Mouse (Mus musculus): ENCODE data around the gene Ift88. TPM values are rescaled to one million over a fixed set of nuclear protein-coding genes. Genes with fewer than 3 reads are reported as not detected.

Gene Ift88
- polyA plus RNA-seq, 1 experiment from 2014 or later: 16.9 TPM

GRCm38 (mm10) chr14:57527122-57527521, 103.3 kb downstream of the Ift88 start:
- no peaks in the 10 kb centered on the region for H3K4me1 ChIP-seq (ENCODE audit: control insufficient read depth, insufficient read depth, low read length)
- H3K9ac ChIP-seq (replicated peaks; ENCODE audit: low read length): no peak overlapping the region
- peaks cover 12% of the 10 kb centered on the region for H3K27me3 ChIP-seq (ENCODE audit: control insufficient read depth, insufficient read depth, low read length)
- H3K9me3 ChIP-seq (replicated peaks; ENCODE audit: control insufficient read depth, low read length): no peaks in the 10 kb centered on the region
- H3K4me2 ChIP-seq (ENCODE audit: low read depth, low read length): no peak overlapping the region
- no peak for ATAC-seq (replicated peaks; ENCODE audit: insufficient number of reproducible peaks, low FRiP score, low TSS enrichment, low read depth)
- no peaks in the 10 kb centered on the region for H3K36me3 ChIP-seq (replicated peaks; ENCODE audit: control insufficient read depth, insufficient read depth, low read depth, low read length)
- no peak overlapping the region for H3K27ac ChIP-seq (replicated peaks; ENCODE audit: low read depth, low read length)
- no peak for DNase-seq (ENCODE audit: low spot score)
- no peak overlapping the region for H3K4me3 ChIP-seq (ENCODE audit: low read depth, low read length)
- 40% methylated on average over 7 of the region's 7 CpGs for WGBS

- Histone ChIP-seq H3K27ac (replicated peaks; ENCODE audit: low read depth, low read length) (no peak overlapping the region), H3K4me2 (ENCODE audit: low read depth, low read length) (no peak overlapping the region), H3K4me3 (ENCODE audit: low read depth, low read length) (no peak overlapping the region), H3K9ac (replicated peaks; ENCODE audit: low read length) (no peak overlapping the region), H3K36me3 (replicated peaks; ENCODE audit: control insufficient read depth, insufficient read depth, low read depth, low read length) (no peaks in the 10 kb centered on the region), H3K9me3 (replicated peaks; ENCODE audit: control insufficient read depth, low read length) (no peaks in the 10 kb centered on the region), H3K4me1 (ENCODE audit: control insufficient read depth, insufficient read depth, low read length) (no peaks in the 10 kb centered on the region), H3K27me3 (ENCODE audit: control insufficient read depth, insufficient read depth, low read length) (peaks cover 12% of the 10 kb centered on the region)
- 48% methylated on average over 2 of the region's 2 CpGs for WGBS
- no peak for DNase-seq (ENCODE audit: low spot score)
- ATAC-seq (replicated peaks; ENCODE audit: insufficient number of reproducible peaks, low FRiP score, low TSS enrichment, low read depth): no peak
Observed at GRCm38 (mm10) chr14:57527598-57527997, 103.7 kb downstream of the Ift88 start.

- no peaks in the 10 kb centered on the region for H3K4me1 ChIP-seq (ENCODE audit: control insufficient read depth, insufficient read depth, low read length)
- WGBS: 61% methylated on average over 10 of the region's 10 CpGs
- H3K9ac ChIP-seq (replicated peaks; ENCODE audit: low read length): no peak overlapping the region
- peaks cover 6% of the 10 kb centered on the region for H3K27me3 ChIP-seq (ENCODE audit: control insufficient read depth, insufficient read depth, low read length)
- no peaks in the 10 kb centered on the region for H3K36me3 ChIP-seq (replicated peaks; ENCODE audit: control insufficient read depth, insufficient read depth, low read depth, low read length)
- no peak overlapping the region for H3K4me2 ChIP-seq (ENCODE audit: low read depth, low read length)
- DNase-seq (ENCODE audit: low spot score) (no peak), ATAC-seq (replicated peaks; ENCODE audit: insufficient number of reproducible peaks, low FRiP score, low TSS enrichment, low read depth) (no peak)
- H3K27ac ChIP-seq (replicated peaks; ENCODE audit: low read depth, low read length): no peak overlapping the region
- H3K9me3 ChIP-seq (replicated peaks; ENCODE audit: control insufficient read depth, low read length): no peaks in the 10 kb centered on the region
- no peak overlapping the region for H3K4me3 ChIP-seq (ENCODE audit: low read depth, low read length)
Observed at GRCm38 (mm10) chr14:57529086-57529785, 105.4 kb downstream of the Ift88 start.

GRCm38 (mm10) chr14:57529786-57530515, 106.1 kb downstream of the Ift88 start:
- Histone ChIP-seq H3K27ac (replicated peaks; ENCODE audit: low read depth, low read length) (no peak overlapping the region), H3K9ac (replicated peaks; ENCODE audit: low read length) (no peak overlapping the region), H3K9me3 (replicated peaks; ENCODE audit: control insufficient read depth, low read length) (no peaks in the 10 kb centered on the region), H3K4me3 (ENCODE audit: low read depth, low read length) (no peak overlapping the region), H3K36me3 (replicated peaks; ENCODE audit: control insufficient read depth, insufficient read depth, low read depth, low read length) (no peaks in the 10 kb centered on the region), H3K4me1 (ENCODE audit: control insufficient read depth, insufficient read depth, low read length) (no peaks in the 10 kb centered on the region), H3K4me2 (ENCODE audit: low read depth, low read length) (no peak overlapping the region), H3K27me3 (ENCODE audit: control insufficient read depth, insufficient read depth, low read length) (peaks cover 4% of the 10 kb centered on the region)
- no peak for DNase-seq (ENCODE audit: low spot score)
- WGBS: 73% methylated on average over 5 of the region's 5 CpGs
- ATAC-seq (replicated peaks; ENCODE audit: insufficient number of reproducible peaks, low FRiP score, low TSS enrichment, low read depth): no peak

GRCm38 (mm10) chr14:57532577-57532976, 108.7 kb downstream of the Ift88 start:
- ATAC-seq (replicated peaks; ENCODE audit: insufficient number of reproducible peaks, low FRiP score, low TSS enrichment, low read depth): no peak

GRCm38 (mm10) chr14:57533214-57533613, 109.4 kb downstream of the Ift88 start:
- 36% methylated on average over 3 of the region's 3 CpGs for WGBS
- Histone ChIP-seq H3K27ac (replicated peaks; ENCODE audit: low read depth, low read length) (no peak overlapping the region), H3K4me2 (ENCODE audit: low read depth, low read length) (no peak overlapping the region), H3K4me1 (ENCODE audit: control insufficient read depth, insufficient read depth, low read length) (no peaks in the 10 kb centered on the region), H3K36me3 (replicated peaks; ENCODE audit: control insufficient read depth, insufficient read depth, low read depth, low read length) (no peaks in the 10 kb centered on the region), H3K27me3 (ENCODE audit: control insufficient read depth, insufficient read depth, low read length) (peaks cover 4% of the 10 kb centered on the region), H3K9ac (replicated peaks; ENCODE audit: low read length) (no peak overlapping the region), H3K9me3 (replicated peaks; ENCODE audit: control insufficient read depth, low read length) (no peaks in the 10 kb centered on the region), H3K4me3 (ENCODE audit: low read depth, low read length) (no peak overlapping the region)
- ATAC-seq (replicated peaks; ENCODE audit: insufficient number of reproducible peaks, low FRiP score, low TSS enrichment, low read depth): no peak
- DNase-seq (ENCODE audit: low spot score): peak; percentile 66

More at GRCm38 (mm10) chr14:57532577-57532976, 108.7 kb downstream of the Ift88 start:
- no peaks in the 10 kb centered on the region for H3K36me3 ChIP-seq (replicated peaks; ENCODE audit: control insufficient read depth, insufficient read depth, low read depth, low read length)
- H3K27me3 ChIP-seq (ENCODE audit: control insufficient read depth, insufficient read depth, low read length): peaks cover 4% of the 10 kb centered on the region
- H3K4me2 ChIP-seq (ENCODE audit: low read depth, low read length): no peak overlapping the region
- H3K4me3 ChIP-seq (ENCODE audit: low read depth, low read length): no peak overlapping the region
- no peak overlapping the region for H3K27ac ChIP-seq (replicated peaks; ENCODE audit: low read depth, low read length)
- no peak overlapping the region for H3K9ac ChIP-seq (replicated peaks; ENCODE audit: low read length)
- no peak for DNase-seq (ENCODE audit: low spot score)
- no peaks in the 10 kb centered on the region for H3K4me1 ChIP-seq (ENCODE audit: control insufficient read depth, insufficient read depth, low read length)
- no peaks in the 10 kb centered on the region for H3K9me3 ChIP-seq (replicated peaks; ENCODE audit: control insufficient read depth, low read length)
- 86% methylated on average over 3 of the region's 3 CpGs for WGBS

- Histone ChIP-seq H3K9me3 (replicated peaks; ENCODE audit: control insufficient read depth, low read length) (no peaks in the 10 kb centered on the region), H3K4me2 (ENCODE audit: low read depth, low read length) (no peak overlapping the region), H3K36me3 (replicated peaks; ENCODE audit: control insufficient read depth, insufficient read depth, low read depth, low read length) (no peaks in the 10 kb centered on the region), H3K9ac (replicated peaks; ENCODE audit: low read length) (no peak overlapping the region), H3K27me3 (ENCODE audit: control insufficient read depth, insufficient read depth, low read length) (peaks cover 4% of the 10 kb centered on the region), H3K4me1 (ENCODE audit: control insufficient read depth, insufficient read depth, low read length) (no peaks in the 10 kb centered on the region), H3K27ac (replicated peaks; ENCODE audit: low read depth, low read length) (no peak overlapping the region), H3K4me3 (ENCODE audit: low read depth, low read length) (no peak overlapping the region)
- 16% methylated on average over 11 of the region's 11 CpGs for WGBS
- DNase-seq (ENCODE audit: low spot score): no peak
- no peak for ATAC-seq (replicated peaks; ENCODE audit: insufficient number of reproducible peaks, low FRiP score, low TSS enrichment, low read depth)
Observed at GRCm38 (mm10) chr14:57533841-57534240, 110.0 kb downstream of the Ift88 start.

GRCm38 (mm10) chr14:57534346-57534745, 110.5 kb downstream of the Ift88 start:
- Histone ChIP-seq H3K36me3 (replicated peaks; ENCODE audit: control insufficient read depth, insufficient read depth, low read depth, low read length) (no peaks in the 10 kb centered on the region), H3K27ac (replicated peaks; ENCODE audit: low read depth, low read length) (no peak overlapping the region), H3K4me2 (ENCODE audit: low read depth, low read length) (no peak overlapping the region), H3K9ac (replicated peaks; ENCODE audit: low read length) (no peak overlapping the region), H3K4me3 (ENCODE audit: low read depth, low read length) (no peak overlapping the region), H3K4me1 (ENCODE audit: control insufficient read depth, insufficient read depth, low read length) (no peaks in the 10 kb centered on the region), H3K27me3 (ENCODE audit: control insufficient read depth, insufficient read depth, low read length) (peaks cover 4% of the 10 kb centered on the region), H3K9me3 (replicated peaks; ENCODE audit: control insufficient read depth, low read length) (no peaks in the 10 kb centered on the region)
- WGBS: 9% methylated on average over 5 of the region's 5 CpGs
- ATAC-seq (replicated peaks; ENCODE audit: insufficient number of reproducible peaks, low FRiP score, low TSS enrichment, low read depth) (no peak), DNase-seq (ENCODE audit: low spot score) (peak; percentile 15)
